In the genomic region with DNA sequence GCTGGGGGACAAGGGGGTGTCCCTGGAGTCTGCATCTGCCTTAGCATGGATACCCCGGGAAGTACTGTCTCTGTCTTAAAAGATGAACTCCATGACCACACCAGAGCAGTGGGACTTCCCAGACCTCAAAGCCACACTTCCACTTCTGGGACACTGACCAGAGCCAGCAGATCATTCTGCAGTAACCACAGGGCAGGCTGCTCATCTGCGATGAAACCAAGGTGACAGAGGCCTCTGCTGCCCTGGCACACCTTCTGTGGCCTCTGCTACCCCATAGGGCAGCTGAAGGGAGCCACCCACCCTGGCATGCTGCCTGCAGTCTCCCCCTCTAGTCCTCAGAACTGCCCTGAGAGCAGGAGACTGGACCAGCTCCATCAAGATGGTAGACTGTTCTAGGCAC, we compare ENCODE assay signal across 12 mouse cellular contexts. TPM values are rescaled to one million over a fixed set of nuclear protein-coding genes. Genes with fewer than 3 reads are reported as not detected.
DNase-seq lines count a peak whose midpoint lies in the region; ATAC-seq and TF ChIP-seq lines count a peak whose summit lies in the region.
"Had no signal": no experiment of that assay in that cellular context is flagged by ENCODE, and none has a peak within 500 bp of the region (broad histone marks: within the 10 kb centered on the region; RNA-seq: fewer than 3 reads in every experiment).

No protein-coding gene starts in this region.

- H3K36me3 ChIP-seq in heart, embryonic 16.5 days (ENCODE audit: control insufficient read depth, insufficient read depth), result peaks cover 11% of the 10 kb centered on the region
- no peaks in the 10 kb centered on the region for H3K36me3 ChIP-seq in heart, adult 2 months (ENCODE audit: control insufficient read depth, insufficient read depth, low read length)
- peaks cover 5% of the 10 kb centered on the region for H3K36me3 ChIP-seq in liver, embryonic 16.5 days (ENCODE audit: control insufficient read depth, insufficient read depth)

- no peaks in the 10 kb centered on the region for H3K79me2 ChIP-seq in heart, adult 2 months (replicated peaks; ENCODE audit: control insufficient read depth, insufficient read depth, low read length)

- no peak overlapping the region for H3K4me3 ChIP-seq in heart, embryonic 16.5 days (ENCODE audit: low read length)
- H3K4me3 ChIP-seq in heart, adult 2 months, result no peak overlapping the region
- no peak overlapping the region for H3K4me3 ChIP-seq in liver, embryonic 16.5 days (ENCODE audit: low read depth, low read length)

- H3K9ac ChIP-seq in heart, embryonic 16.5 days (ENCODE audit: low read length), result no peak overlapping the region
- H3K9ac ChIP-seq in heart, adult 2 months (ENCODE audit: low read depth, low read length), result no peak overlapping the region
- H3K9ac ChIP-seq in liver, embryonic 16.5 days (ENCODE audit: low read depth, low read length), result no peak overlapping the region
- H3K9ac ChIP-seq: hindbrain, embryonic 14.5 days had no signal

- TF ChIP-seq EP300 in heart, adult 2 months (IDR thresholded peaks at IDR 0.05; ENCODE audit: insufficient read depth, low read depth, low read length), result no peak

- H3K4me1 ChIP-seq in heart, embryonic 16.5 days (ENCODE audit: control insufficient read depth, insufficient read depth, low read length), result peaks cover 51% of the 10 kb centered on the region
- H3K4me1 ChIP-seq in heart, adult 2 months (ENCODE audit: control insufficient read depth, insufficient read depth, low read length), result peaks cover under 1% of the 10 kb centered on the region; the same call in 1 of the 2 replicates
- peaks cover 77% of the 10 kb centered on the region for H3K4me1 ChIP-seq in liver, embryonic 16.5 days (ENCODE audit: control insufficient read depth, low read depth, low read length)

- no peak overlapping the region for H3K4me2 ChIP-seq in heart, embryonic 16.5 days (ENCODE audit: low read depth, low read length)
- no peak overlapping the region for H3K4me2 ChIP-seq in liver, embryonic 16.5 days (ENCODE audit: low read depth, low read length)
- H3K4me2 ChIP-seq: hindbrain, embryonic 14.5 days had no signal

- intact Hi-C loops in heart, adult 2 months (cut with DNase I), result no loop called here

- no peak for TF ChIP-seq POLR2A in heart, adult 2 months (IDR thresholded peaks at IDR 0.05; ENCODE audit: insufficient read depth, low read depth, low read length)

- H3K27me3 ChIP-seq in heart, embryonic 16.5 days (ENCODE audit: control insufficient read depth, insufficient read depth, low read length), result no peaks in the 10 kb centered on the region
- H3K27me3 ChIP-seq in heart, adult 2 months (ENCODE audit: control insufficient read depth, insufficient read depth, low read length), result no peaks in the 10 kb centered on the region
- no peaks in the 10 kb centered on the region for H3K27me3 ChIP-seq in liver, embryonic 16.5 days (ENCODE audit: control insufficient read depth, insufficient read depth, low read depth, low read length)

- ATAC-seq in heart, embryonic 16.5 days (replicated peaks; ENCODE audit: extremely low read depth, insufficient read depth, low FRiP score), result no peak
- 0 out of 2 replicates have a peak, but pooled peaks have one; percentile 3 for ATAC-seq in common myeloid progenitor, adult 5-6 weeks (replicated peaks; ENCODE audit: low read depth, poor library complexity, severe bottlenecking)
- ATAC-seq in liver, embryonic 16.5 days (ENCODE audit: low read depth), result no peak
- ATAC-seq: midbrain, embryonic 16.5 days had no signal

- TF ChIP-seq CTCF in heart, adult 2 months (IDR thresholded peaks at IDR 0.05), result no peak

- peak overlapping the region; percentile 9; the same call in 1 of the 2 replicates for H3K27ac ChIP-seq in heart, embryonic 16.5 days (ENCODE audit: low read length)
- H3K27ac ChIP-seq in heart, adult 2 months, result no peak overlapping the region
- peak overlapping the region; percentile 54 for H3K27ac ChIP-seq in liver, embryonic 16.5 days (ENCODE audit: low read length)
- H3K27ac ChIP-seq: hindbrain, embryonic 14.5 days had no signal

- WGBS in heart, embryonic 16.5 days, result 62% methylated on average over 2 of the region's 2 CpGs
- WGBS in heart, adult 2 months, result 60% methylated on average over 2 of the region's 2 CpGs
- 25% methylated on average over 2 of the region's 2 CpGs for WGBS in liver, embryonic 16.5 days (ENCODE audit: insufficient replicate concordance)

- DNase-seq in heart, adult 2 months, result no peak
- DNase-seq in CD4-positive helper T cell, adult 2 months (ENCODE audit: low read depth, low spot score), result peak; percentile 44
- no peak for DNase-seq in frontal cortex, postnatal 36 days (ENCODE audit: low spot score in 2 of 2)
- DNase-seq in layer of hippocampus, adult 9-11 months, result no peak
- DNase-seq in left cerebral cortex, adult 11 months (ENCODE audit: low spot score), result no peak
- DNase-seq: cerebellum, adult 2 months had no signal

- H3K9me3 ChIP-seq in heart, embryonic 16.5 days (replicated peaks; ENCODE audit: control insufficient read depth, low read length), result no peaks in the 10 kb centered on the region
- no peaks in the 10 kb centered on the region for H3K9me3 ChIP-seq in liver, embryonic 16.5 days (replicated peaks; ENCODE audit: control insufficient read depth, low read length)

RNA-seq across cellular contexts. Expression of gene Gm49510, which starts 3.7 kb away (rescaled TPM):
- 0.20 and 0.41 TPM in 2 replicates for polyA plus RNA-seq in heart, embryonic 16.5 days (2015; fragmentation: Nextera tagmentation; extraction: Ambion mirVana)
- total RNA-seq in heart, adult 2 months (2021), result not detected
- 0.04 TPM in 1 of 2 replicates, not detected in the other for polyA plus RNA-seq in heart, adult 2 months (2012; rRNA removed)
- total RNA-seq in common myeloid progenitor, adult 5-6 weeks (2017), result 2.7 TPM in 1 of 2 replicates, not detected in the other
- 0.18 and 0.22 TPM in 2 replicates for polyA plus RNA-seq in liver, embryonic 16.5 days (2015; fragmentation: Nextera tagmentation; extraction: Ambion mirVana)
- polyA plus RNA-seq: midbrain, embryonic 16.5 days; stomach, embryonic 14.5 days had no signal

RNA-seq across cellular contexts. Expression of gene Sh3bp1, which starts 3.8 kb away (rescaled TPM):
- 19.8 and 20.0 TPM in 2 replicates for polyA plus RNA-seq in heart, embryonic 16.5 days (2015; fragmentation: Nextera tagmentation; extraction: Ambion mirVana)
- total RNA-seq in heart, adult 2 months (2021), result 1 to 10 TPM; 2.6 to 3.3 TPM
- polyA plus RNA-seq in heart, adult 2 months (2012; rRNA removed), result 12.6 and 19.2 TPM in 2 replicates
- total RNA-seq in common myeloid progenitor, adult 5-6 weeks (2017), result 17.4 and 33.3 TPM in 2 replicates
- polyA plus RNA-seq in liver, embryonic 16.5 days (2015; fragmentation: Nextera tagmentation; extraction: Ambion mirVana), result 13.1 and 14.2 TPM in 2 replicates

RNA-seq across cellular contexts. Expression of gene Pdxp, which starts 18.0 kb away (rescaled TPM):
- polyA plus RNA-seq in heart, embryonic 16.5 days (2015; fragmentation: Nextera tagmentation; extraction: Ambion mirVana), result 16.9 and 18.3 TPM in 2 replicates
- total RNA-seq in heart, adult 2 months (2021), result under 1 TPM; 0.81 to 0.86 TPM
- 2.0 and 2.9 TPM in 2 replicates for polyA plus RNA-seq in heart, adult 2 months (2012; rRNA removed)
- total RNA-seq in common myeloid progenitor, adult 5-6 weeks (2017), result 4.1 and 9.2 TPM in 2 replicates
- polyA plus RNA-seq in liver, embryonic 16.5 days (2015; fragmentation: Nextera tagmentation; extraction: Ambion mirVana), result 2.7 and 3.1 TPM in 2 replicates

RNA-seq across cellular contexts. Expression of gene Gga1, which starts 18.8 kb away (rescaled TPM):
- polyA plus RNA-seq in heart, embryonic 16.5 days (2015; fragmentation: Nextera tagmentation; extraction: Ambion mirVana), result 44.9 and 48.9 TPM in 2 replicates
- total RNA-seq in heart, adult 2 months (2021), result 10 to 100 TPM; 42.2 to 44.4 TPM
- polyA plus RNA-seq in heart, adult 2 months (2012; rRNA removed), result 44.7 and 52.7 TPM in 2 replicates
- total RNA-seq in common myeloid progenitor, adult 5-6 weeks (2017), result 9.3 and 19.5 TPM in 2 replicates
- polyA plus RNA-seq in liver, embryonic 16.5 days (2015; fragmentation: Nextera tagmentation; extraction: Ambion mirVana), result 18.6 and 19.6 TPM in 2 replicates

RNA-seq across cellular contexts. Expression of gene Lgals1, which starts 30.8 kb away (rescaled TPM):
- 718 and 722 TPM in 2 replicates for polyA plus RNA-seq in heart, embryonic 16.5 days (2015; fragmentation: Nextera tagmentation; extraction: Ambion mirVana)
- 100 to 1,000 TPM; 174 to 176 TPM for total RNA-seq in heart, adult 2 months (2021)
- 425 and 497 TPM in 2 replicates for polyA plus RNA-seq in heart, adult 2 months (2012; rRNA removed)
- 322 and 335 TPM in 2 replicates for total RNA-seq in common myeloid progenitor, adult 5-6 weeks (2017)
- 295 and 318 TPM in 2 replicates for polyA plus RNA-seq in liver, embryonic 16.5 days (2015; fragmentation: Nextera tagmentation; extraction: Ambion mirVana)
